ENCODE assay signal across 32 mouse cellular contexts in genomic region chr6:128594651-128595050, GRCm38 (mm10). TPM values are rescaled to one million over a fixed set of nuclear protein-coding genes. Genes with fewer than 3 reads are reported as not detected.
DNase-seq lines count a peak whose midpoint lies in the region; TF ChIP-seq lines count a peak whose summit lies in the region.
"Had no signal": no experiment of that assay in that cellular context is flagged by ENCODE, and none has a peak within 500 bp of the region (broad histone marks: within the 10 kb centered on the region; RNA-seq: fewer than 3 reads in every experiment).

No protein-coding gene starts in this region.

- DNase-seq in gastrocnemius, postnatal 25 days = peak; percentile 9
- no peak for DNase-seq in gastrocnemius, postnatal 10 days
- DNase-seq in adrenal gland, postnatal 10 days = peak; percentile 27
- no peak for DNase-seq in spleen, adult 18-20 months
- DNase-seq in c-Kit-positive CD71-positive TER-119-positive erythroid progenitor cells, embryonic 14.5 days (ENCODE audit: low spot score) = no peak
- DNase-seq: cerebellum, adult 2 months; cerebellum, postnatal 25 days; kidney, adult 8-10 months; kidney, postnatal 14 days; lung, adult 18-20 months; lung, postnatal 10 days; right cerebral cortex, adult 18-20 months; thymus, adult 2 months; thymus, postnatal 4 days had no signal

- no peak overlapping the region for H3ac ChIP-seq in C2C12 (ENCODE audit: control insufficient read depth, insufficient read length, low read depth)
- H3ac ChIP-seq in myocyte (ENCODE audit: control insufficient read depth, insufficient read length) = no peak overlapping the region

- no peaks in the 10 kb centered on the region for H3K79me3 ChIP-seq in C2C12 (ENCODE audit: low read depth)

- H3K4me3 ChIP-seq in C2C12 (ENCODE audit: insufficient read depth, poor library complexity, severe bottlenecking) (no peak overlapping the region), myocyte (no peak overlapping the region)
- H3K4me3 ChIP-seq: embryonic facial prominence, embryonic 12.5 days; forebrain, embryonic 12.5 days; hindbrain, embryonic 13.5 days; layer of hippocampus, adult 2 months; limb, embryonic 13.5 days; liver, embryonic 12.5 days; midbrain, embryonic 10.5 days had no signal

- no peak for TF ChIP-seq POLR2A in myocyte (IDR thresholded peaks at IDR 0.05; ENCODE audit: insufficient read length, low read depth)

- H3K36me3 ChIP-seq in C2C12 (ENCODE audit: control insufficient read depth, insufficient read depth) (no peaks in the 10 kb centered on the region), myocyte (ENCODE audit: control insufficient read depth, insufficient read depth) (no peaks in the 10 kb centered on the region)
- H3K36me3 ChIP-seq: embryonic facial prominence, embryonic 12.5 days; forebrain, embryonic 12.5 days; hindbrain, embryonic 13.5 days; limb, embryonic 13.5 days; liver, embryonic 12.5 days; midbrain, embryonic 10.5 days had no signal

- H3K27me3 ChIP-seq in C2C12 (ENCODE audit: control insufficient read depth, insufficient read depth, insufficient read length) (no peaks in the 10 kb centered on the region), myocyte (ENCODE audit: control insufficient read depth, insufficient read depth, insufficient read length) (no peaks in the 10 kb centered on the region)
- H3K27me3 ChIP-seq: embryonic facial prominence, embryonic 12.5 days; forebrain, embryonic 12.5 days; hindbrain, embryonic 13.5 days; limb, embryonic 13.5 days; liver, embryonic 12.5 days; Patski had no signal

- no peak for TF ChIP-seq CTCF in C2C12 (IDR thresholded peaks at IDR 0.05; ENCODE audit: control insufficient read depth, insufficient read depth, insufficient read length)

- H3K4me2 ChIP-seq in myocyte (ENCODE audit: low read depth) = no peak overlapping the region
- H3K4me2 ChIP-seq: embryonic facial prominence, embryonic 12.5 days; forebrain, embryonic 12.5 days; hindbrain, embryonic 13.5 days; limb, embryonic 13.5 days; liver, embryonic 12.5 days had no signal

- no peaks in the 10 kb centered on the region for H3K79me2 ChIP-seq in C2C12 (ENCODE audit: control insufficient read depth, insufficient read depth)
- no peaks in the 10 kb centered on the region for H3K79me2 ChIP-seq in myocyte (ENCODE audit: control insufficient read depth, insufficient read depth)

TF ChIP-seq in C2C12, 6 proteins besides CTCF, POLR2A, EP300 and RAD21:
- TF ChIP-seq CEBPB (IDR thresholded peaks at IDR 0.05; ENCODE audit: low read depth) = peak; percentile 44
- TF ChIP-seq USF1 (IDR thresholded peaks at IDR 0.05; ENCODE audit: low read depth) = no peak

TF ChIP-seq in myocyte, 11 proteins besides CTCF, POLR2A, EP300 and RAD21:
- TF ChIP-seq CEBPB (IDR thresholded peaks at IDR 0.05; ENCODE audit: insufficient read depth, poor library complexity, severe bottlenecking) (0 out of 2 replicates have a peak, but pooled peaks have one; percentile 28), TCF12 (IDR thresholded peaks at IDR 0.05; ENCODE audit: insufficient read depth, poor library complexity, severe bottlenecking) (no peak)

RNA-seq across cellular contexts. Expression of gene A2ml1, which starts 13.2 kb away (rescaled TPM):
- total RNA-seq in gastrocnemius, postnatal 25 days (2021) = not detected
- not detected for total RNA-seq in gastrocnemius, postnatal 10 days (2021)
- polyA plus RNA-seq in C2C12 (2012; fragmentation: generic; extraction: Trizol) (not detected), myocyte (2012; fragmentation: generic; extraction: Trizol) (not detected)
- 1 to 10 TPM; 1.1 to 1.7 TPM for total RNA-seq in adrenal gland, postnatal 10 days (2021)
- total RNA-seq: heart, postnatal 25 days had no signal
- polyA plus RNA-seq: CD4-positive, CD25-positive, alpha-beta regulatory T cell, adult 4 months; limb, embryonic 13.5 days; midbrain, embryonic 10.5 days had no signal

RNA-seq across cellular contexts. Expression of gene Klrb1a, which starts 28.7 kb away (rescaled TPM):
- total RNA-seq in gastrocnemius, postnatal 25 days (2021) = not detected
- total RNA-seq in gastrocnemius, postnatal 10 days (2021) = not detected
- polyA plus RNA-seq in C2C12 (2012; fragmentation: generic; extraction: Trizol) (not detected), myocyte (2012; fragmentation: generic; extraction: Trizol) (0.29 TPM)
- total RNA-seq in adrenal gland, postnatal 10 days (2021) = under 1 TPM in 1 of 2 experiments, not detected in 1; 0.30 TPM
- total RNA-seq: heart, adult 8-10 months; heart, postnatal 25 days; layer of hippocampus, adult 2 months; left cerebral cortex, postnatal 25 days had no signal
- polyA plus RNA-seq: CD4-positive, CD25-positive, alpha-beta regulatory T cell, adult 4 months; cerebellum, adult 2 months; embryonic facial prominence, embryonic 12.5 days; forebrain, embryonic 12.5 days; heart, embryonic 14.5 days; hindbrain, embryonic 13.5 days; limb, embryonic 13.5 days; midbrain, embryonic 10.5 days; midbrain, embryonic 16.5 days; neural tube, embryonic 14.5 days; Patski; stomach, postnatal 0 days had no signal

Comparison
In these comparisons a context has a peak if more than half of its experiments do, and no peak if none do; other contexts are left out.
1. DNase-seq: peak in gastrocnemius, postnatal 25 days (single experiment) and adrenal gland, postnatal 10 days (single experiment); none in gastrocnemius, postnatal 10 days (single experiment), spleen, adult 18-20 months (0 of 2) and c-Kit-positive CD71-positive TER-119-positive erythroid progenitor cells, embryonic 14.5 days (single experiment).